Mouse (Mus musculus): ENCODE results near the gene Crygc. TPM values are rescaled to one million over a fixed set of nuclear protein-coding genes. Genes with fewer than 3 reads are reported as not detected.

Gene Crygc
- polyA plus RNA-seq (2016; fragmentation: Nextera tagmentation; extraction: Ambion mirVana) = not detected in 2 replicates

DNA sequence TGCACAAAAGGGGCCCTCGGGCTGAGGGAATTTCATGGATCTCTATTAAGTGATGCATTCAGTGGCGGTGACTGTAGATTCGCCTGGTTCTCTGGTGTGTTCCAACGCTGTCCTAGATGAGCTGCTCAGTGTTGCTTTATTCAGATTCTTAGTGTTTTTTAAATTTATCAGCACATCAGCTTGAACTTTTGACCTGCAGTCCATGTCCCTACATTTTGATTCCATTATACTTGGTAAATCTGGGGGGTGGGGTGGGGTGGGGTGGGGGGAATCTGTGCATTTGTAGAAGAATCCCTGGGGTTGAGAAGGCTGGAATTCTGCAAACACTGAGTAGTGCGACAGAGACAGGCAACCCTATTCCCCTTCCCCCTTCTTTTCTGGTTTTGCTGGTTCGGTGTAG is at the start of gene Crygc:
TSS of gene Crygc (minus strand) at position 101 of the 400 bp plus-strand sequence.
- WGBS = 72% methylated on average over 6 of the region's 6 CpGs
- no peak within 1 kb of the TSS for H3K27ac ChIP-seq

DNA sequence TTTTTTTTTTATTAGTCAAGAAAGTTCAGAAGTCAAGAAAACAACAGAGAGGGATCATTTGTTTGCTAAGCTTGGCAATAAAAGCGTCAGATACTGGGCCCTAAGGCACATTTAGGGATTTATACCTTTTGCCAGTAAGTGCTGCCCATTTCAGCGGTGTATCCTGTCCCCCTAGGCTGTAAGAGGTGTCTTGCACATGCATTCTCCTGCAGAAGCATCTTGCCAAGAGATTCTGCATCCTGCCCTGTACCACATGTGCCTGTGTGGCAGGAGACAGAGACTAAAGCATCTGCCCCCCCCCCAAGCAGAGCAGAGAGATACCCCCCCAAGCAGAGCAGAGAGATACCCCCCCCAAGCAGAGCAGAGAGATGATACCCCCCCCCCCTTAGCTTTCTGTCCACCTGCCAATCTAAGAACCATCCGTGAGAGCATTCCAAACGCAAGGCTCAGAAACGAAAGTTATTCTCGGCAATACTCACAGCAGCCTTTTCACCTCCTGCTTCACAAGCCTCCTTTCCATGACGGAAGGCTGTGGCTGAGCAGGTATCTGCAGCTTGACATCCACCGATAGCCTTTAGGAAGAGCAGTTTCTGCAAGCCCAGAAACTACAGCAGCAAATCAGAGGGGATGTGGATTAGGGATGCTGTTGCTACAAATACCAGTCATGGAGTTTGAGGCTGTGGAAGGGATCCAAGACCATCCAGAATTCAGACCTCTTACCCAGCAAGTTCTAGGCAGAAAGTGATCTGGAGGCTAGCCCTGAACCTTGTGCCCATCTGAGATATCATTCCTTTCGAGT is 49.3 kb upstream of the Crygc start, which contains the start of gene D630023F18Rik:
TSS of gene D630023F18Rik (minus strand) at position 641 of the 799 bp plus-strand sequence.
- Histone ChIP-seq H3K27me3 (ENCODE audit: low read depth, poor library complexity, severe bottlenecking) (no peaks in the 10 kb centered on the region), H3K9me3 (replicated peaks) (no peaks in the 10 kb centered on the region), H3K27ac (no peak within 1 kb of the TSS), H3K4me1 (0 out of 2 replicates have a peak, but pooled peaks cover 2% of the 10 kb centered on the region), H3K36me3 (no peaks in the 10 kb centered on the region), H3K4me3 (no peak within 1 kb of the TSS)
- DNase-seq (ENCODE audit: low spot score) = no peak
- 31% methylated on average over 9 of the region's 9 CpGs for WGBS

More for the DNA sequence above, at the start of gene Crygc:
- Histone ChIP-seq H3K27me3 (ENCODE audit: low read depth, poor library complexity, severe bottlenecking) (no peaks in the 10 kb centered on the region), H3K4me1 (no peaks in the 10 kb centered on the region), H3K4me3 (no peak within 1 kb of the TSS), H3K9me3 (replicated peaks) (no peaks in the 10 kb centered on the region), H3K36me3 (no peaks in the 10 kb centered on the region)
- DNase-seq (ENCODE audit: low spot score) = no peak

GRCm38 (mm10) chr1:65119438-65119837 is 45.9 kb upstream of the Crygc start, which contains the start of gene Gm28845:
Gene Gm28845 (minus strand): TSS chr1:65119558.
- Histone ChIP-seq H3K27ac (no peak within 1 kb of the TSS), H3K4me3 (no peak within 1 kb of the TSS), H3K4me1 (0 out of 2 replicates have a peak, but pooled peaks cover 2% of the 10 kb centered on the region), H3K36me3 (no peaks in the 10 kb centered on the region), H3K9me3 (replicated peaks) (no peaks in the 10 kb centered on the region), H3K27me3 (ENCODE audit: low read depth, poor library complexity, severe bottlenecking) (no peaks in the 10 kb centered on the region)
- 74% methylated on average over 1 of the region's 1 CpGs for WGBS
- no peak for DNase-seq (ENCODE audit: low spot score)

DNA sequence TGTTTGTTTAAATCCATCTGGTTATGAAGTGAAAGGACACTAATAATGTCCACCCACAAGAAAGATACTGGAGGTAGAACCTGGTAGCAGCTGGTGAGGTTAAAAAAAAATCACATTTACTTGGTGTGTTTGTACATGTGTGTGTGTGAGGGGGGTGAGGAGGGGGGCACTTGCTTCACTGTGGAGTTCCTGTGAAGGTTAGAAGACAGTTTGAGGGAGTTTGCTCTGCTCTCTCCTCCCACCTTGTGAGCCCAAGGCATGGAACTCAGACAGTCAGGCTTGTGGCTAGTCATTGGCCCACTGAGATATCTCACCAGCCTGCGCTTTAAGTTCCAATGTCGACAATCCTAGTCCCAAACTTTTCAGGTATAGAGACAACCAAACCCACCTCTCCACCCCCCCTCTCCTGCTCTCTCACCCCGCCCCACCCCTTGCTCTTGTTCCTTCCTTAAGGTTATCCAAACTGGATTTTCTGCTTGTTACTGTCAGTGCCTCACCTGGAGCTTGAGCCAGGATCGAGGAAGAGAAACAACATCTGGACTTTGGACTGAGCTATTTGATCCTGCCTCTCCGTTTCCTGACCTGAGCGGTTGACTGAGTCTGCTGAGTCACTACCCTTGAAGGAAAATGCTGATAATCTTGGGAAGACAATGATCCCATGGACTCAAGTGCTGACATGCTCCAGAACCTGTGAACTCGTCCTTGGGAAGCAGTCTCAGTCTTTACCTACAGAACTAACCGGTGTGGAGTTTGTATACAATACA is 44.8 kb upstream of the Crygc start:
- 72% methylated on average over 8 of the region's 8 CpGs for WGBS
- Histone ChIP-seq H3K4me1 (0 out of 2 replicates have a peak, but pooled peaks cover 2% of the 10 kb centered on the region), H3K36me3 (no peaks in the 10 kb centered on the region), H3K27me3 (ENCODE audit: low read depth, poor library complexity, severe bottlenecking) (no peaks in the 10 kb centered on the region), H3K27ac (no peak overlapping the region), H3K4me3 (no peak overlapping the region), H3K9me3 (replicated peaks) (no peaks in the 10 kb centered on the region)
- no peak for DNase-seq (ENCODE audit: low spot score)

GRCm38 (mm10) chr1:65113536-65114172 is 40.2 kb upstream of the Crygc start:
- Histone ChIP-seq H3K27ac (no peak overlapping the region), H3K27me3 (ENCODE audit: low read depth, poor library complexity, severe bottlenecking) (no peaks in the 10 kb centered on the region), H3K4me1 (0 out of 2 replicates have a peak, but pooled peaks cover 4% of the 10 kb centered on the region), H3K4me3 (no peak overlapping the region), H3K9me3 (replicated peaks) (no peaks in the 10 kb centered on the region), H3K36me3 (no peaks in the 10 kb centered on the region)
- no peak for DNase-seq (ENCODE audit: low spot score)
- 91% methylated on average over 5 of the region's 5 CpGs for WGBS

DNA sequence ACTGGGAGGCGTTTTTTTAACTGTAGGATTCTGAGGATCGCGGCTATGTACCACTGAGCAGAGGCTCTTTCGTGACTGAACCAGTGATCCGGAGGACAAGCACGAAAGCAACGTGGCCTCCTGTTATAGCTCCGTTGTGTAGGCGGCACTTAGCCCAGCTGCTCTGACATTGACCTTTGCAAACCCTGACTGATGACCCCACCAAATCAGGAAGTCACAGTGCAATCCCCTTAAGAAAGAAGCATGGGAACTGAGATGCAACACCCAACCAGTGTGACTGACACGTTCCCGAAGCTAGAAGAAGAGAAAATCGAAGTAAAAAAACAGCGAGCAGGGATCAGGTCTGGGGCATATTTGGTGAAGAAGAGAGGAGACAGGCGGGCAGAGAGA is 39.3 kb upstream of the Crygc start:
- 61% methylated on average over 14 of the region's 14 CpGs for WGBS
- DNase-seq (ENCODE audit: low spot score) = no peak
- Histone ChIP-seq H3K9me3 (replicated peaks) (no peaks in the 10 kb centered on the region), H3K27ac (no peak overlapping the region), H3K4me1 (0 out of 2 replicates have a peak, but pooled peaks cover 4% of the 10 kb centered on the region), H3K36me3 (no peaks in the 10 kb centered on the region), H3K27me3 (ENCODE audit: low read depth, poor library complexity, severe bottlenecking) (no peaks in the 10 kb centered on the region), H3K4me3 (no peak overlapping the region)

GRCm38 (mm10) chr1:65112031-65112806 is 38.7 kb upstream of the Crygc start:
- Histone ChIP-seq H3K36me3 (no peaks in the 10 kb centered on the region), H3K27ac (no peak overlapping the region), H3K27me3 (ENCODE audit: low read depth, poor library complexity, severe bottlenecking) (no peaks in the 10 kb centered on the region), H3K4me3 (0 out of 2 replicates have a peak overlapping the region, but pooled peaks have one; percentile 19), H3K9me3 (replicated peaks) (no peaks in the 10 kb centered on the region), H3K4me1 (0 out of 2 replicates have a peak, but pooled peaks cover 4% of the 10 kb centered on the region)
- peak; percentile 83 for DNase-seq (ENCODE audit: low spot score)
- WGBS = 14% methylated on average over 8 of the region's 8 CpGs

DNA sequence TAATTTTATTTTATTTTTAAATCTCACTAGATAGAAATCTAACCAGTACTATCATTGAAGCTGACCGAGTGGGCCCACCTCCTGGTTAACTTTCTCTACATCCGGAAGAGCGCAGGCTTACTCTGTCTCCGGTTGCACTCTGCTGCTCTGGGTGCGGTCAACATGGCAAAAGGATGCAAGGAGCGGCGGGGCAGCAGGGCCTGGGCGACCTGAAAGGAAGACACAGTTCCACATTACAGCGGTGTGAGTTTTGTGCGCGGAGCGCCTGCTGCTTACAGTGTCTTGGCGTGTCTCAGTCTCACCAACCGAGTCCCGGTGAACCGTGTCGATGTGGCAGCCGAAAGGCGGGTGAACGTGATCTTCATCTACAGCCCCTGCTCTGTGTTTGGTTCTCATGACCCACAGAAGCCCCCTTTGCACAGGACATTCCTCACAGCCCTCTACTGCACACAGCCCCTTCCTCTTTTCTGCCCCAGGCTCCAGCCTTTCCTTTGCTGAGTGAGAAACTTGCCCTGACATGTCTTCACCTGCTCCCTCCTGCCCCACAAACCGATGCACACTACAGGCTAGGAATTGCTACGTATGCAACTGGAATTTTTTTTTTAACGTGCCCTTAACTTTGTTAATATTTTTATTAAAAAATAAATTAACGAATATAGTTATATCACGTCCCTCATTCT is 36.4 kb upstream of the Crygc start:
- no peaks in the 10 kb centered on the region for H3K9me3 ChIP-seq (replicated peaks)
- no peaks in the 10 kb centered on the region for H3K27me3 ChIP-seq (ENCODE audit: low read depth, poor library complexity, severe bottlenecking)
- H3K4me3 ChIP-seq = no peak overlapping the region
- WGBS = 74% methylated on average over 25 of the region's 25 CpGs
- H3K4me1 ChIP-seq = 0 out of 2 replicates have a peak, but pooled peaks cover 4% of the 10 kb centered on the region
- DNase-seq (ENCODE audit: low spot score) = no peak
- no peak overlapping the region for H3K27ac ChIP-seq
- H3K36me3 ChIP-seq = no peaks in the 10 kb centered on the region

GRCm38 (mm10) chr1:65109196-65109595 is 35.7 kb upstream of the Crygc start:
- Histone ChIP-seq H3K36me3 (no peaks in the 10 kb centered on the region), H3K9me3 (replicated peaks) (no peaks in the 10 kb centered on the region), H3K27me3 (ENCODE audit: low read depth, poor library complexity, severe bottlenecking) (no peaks in the 10 kb centered on the region), H3K27ac (no peak overlapping the region), H3K4me3 (no peak overlapping the region), H3K4me1 (0 out of 2 replicates have a peak, but pooled peaks cover 4% of the 10 kb centered on the region)
- WGBS = 88% methylated on average over 8 of the region's 8 CpGs
- DNase-seq (ENCODE audit: low spot score) = no peak

DNA sequence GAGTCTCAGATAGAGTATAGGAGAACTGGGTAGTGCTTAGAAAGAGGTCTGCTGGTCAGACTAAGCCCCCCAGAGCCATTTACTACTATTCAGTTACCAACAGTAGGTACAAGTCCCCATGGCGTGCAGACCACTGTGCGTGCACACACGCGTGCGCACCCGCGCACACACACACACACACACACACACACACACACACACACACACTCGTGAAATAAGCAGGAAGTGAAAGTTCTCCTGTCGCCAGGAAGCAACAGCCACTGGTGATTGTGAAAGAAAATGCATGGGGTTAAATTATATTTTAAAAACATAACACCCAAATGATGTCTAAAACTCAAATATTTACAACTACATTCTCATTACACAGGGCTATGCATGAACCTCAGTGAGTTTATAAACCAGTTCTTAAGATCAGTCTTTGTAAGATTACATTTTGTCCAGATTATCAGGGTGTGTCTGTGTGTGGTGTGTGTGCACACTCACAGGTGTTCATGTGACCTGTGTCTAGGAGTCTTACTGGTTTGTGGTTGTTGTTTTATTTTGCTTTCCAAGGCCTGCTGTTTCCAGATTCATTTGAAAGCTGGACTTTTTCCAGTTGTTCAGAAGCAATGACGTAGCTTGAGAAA is 34.3 kb upstream of the Crygc start:
- Histone ChIP-seq H3K27me3 (ENCODE audit: low read depth, poor library complexity, severe bottlenecking) (no peaks in the 10 kb centered on the region), H3K4me3 (no peak overlapping the region), H3K27ac (no peak overlapping the region), H3K9me3 (replicated peaks) (no peaks in the 10 kb centered on the region), H3K36me3 (no peaks in the 10 kb centered on the region), H3K4me1 (0 out of 2 replicates have a peak, but pooled peaks cover 2% of the 10 kb centered on the region)
- DNase-seq (ENCODE audit: low spot score) = no peak
- whole genome bisulfite sequencing = 95% methylated on average over 10 of the region's 10 CpGs

GRCm38 (mm10) chr1:65103273-65103672 is 29.8 kb upstream of the Crygc start, which contains the start of gene Cryga:
Gene Cryga (minus strand): TSS chr1:65103373.
- Histone ChIP-seq H3K27ac (no peak within 1 kb of the TSS), H3K4me3 (no peak within 1 kb of the TSS), H3K36me3 (no peaks in the 10 kb centered on the region), H3K9me3 (replicated peaks) (no peaks in the 10 kb centered on the region), H3K27me3 (ENCODE audit: low read depth, poor library complexity, severe bottlenecking) (no peaks in the 10 kb centered on the region), H3K4me1 (no peaks in the 10 kb centered on the region)
- WGBS = 91% methylated on average over 11 of the region's 11 CpGs
- DNase-seq (ENCODE audit: low spot score) = no peak

All from limb, embryonic 10.5 days (tissue).